Mouse (Mus musculus): ENCODE results near the gene Zfp688. TPM values are rescaled to one million over a fixed set of nuclear protein-coding genes. Genes with fewer than 3 reads are reported as not detected.
"Not testable (repeated sequence)": the region's sequence is repeated elsewhere in the genome, so short reads cannot be mapped to it uniquely, and the experiment has no call there.

The Zfp688 gene
- total RNA-seq, 1 experiment from 2014 or later: 3.7 TPM

- ATAC-seq (replicated peaks in 1 of 2; ENCODE audit: insufficient read depth in 1 of 2, low FRiP score in 2 of 2, low TSS enrichment in 1 of 2, low read depth in 1 of 2, poor library complexity in 2 of 2, severe bottlenecking in 2 of 2): no peak
Observed at GRCm38 (mm10) chr7:127426354-127426753, 4.5 kb upstream of the Zfp688 start.

GRCm38 (mm10) chr7:127425911-127426310, 4.0 kb upstream of the Zfp688 start:
- ATAC-seq (replicated peaks in 1 of 2; ENCODE audit: insufficient read depth in 1 of 2, low FRiP score in 2 of 2, low TSS enrichment in 1 of 2, low read depth in 1 of 2, poor library complexity in 2 of 2, severe bottlenecking in 2 of 2): no peak

- ATAC-seq (replicated peaks in 1 of 2; ENCODE audit: insufficient read depth in 1 of 2, low FRiP score in 2 of 2, low TSS enrichment in 1 of 2, low read depth in 1 of 2, poor library complexity in 2 of 2, severe bottlenecking in 2 of 2): no peak
Observed at GRCm38 (mm10) chr7:127425291-127425690, 3.4 kb upstream of the Zfp688 start.

- peak in 1 of 2 experiments; percentile 29; a peak in 1 of 4 replicates for ATAC-seq (replicated peaks in 1 of 2; ENCODE audit: insufficient read depth in 1 of 2, low FRiP score in 2 of 2, low TSS enrichment in 1 of 2, low read depth in 1 of 2, poor library complexity in 2 of 2, severe bottlenecking in 2 of 2)
Observed at GRCm38 (mm10) chr7:127422247-127422646, 379 bp upstream of the Zfp688 start.

- no peak for ATAC-seq (replicated peaks in 1 of 2; ENCODE audit: insufficient read depth in 1 of 2, low FRiP score in 2 of 2, low TSS enrichment in 1 of 2, low read depth in 1 of 2, poor library complexity in 2 of 2, severe bottlenecking in 2 of 2)
Observed at GRCm38 (mm10) chr7:127411418-127411817, 10.4 kb downstream of the Zfp688 start.

GRCm38 (mm10) chr7:127406002-127406987, 15.6 kb downstream of the Zfp688 start, which contains the start of gene Zfp764:
TSS of gene Zfp764 (minus strand) at chr7:127406822.
- peak; percentile 90 to 92 for ATAC-seq (replicated peaks in 1 of 2; ENCODE audit: insufficient read depth in 1 of 2, low FRiP score in 2 of 2, low TSS enrichment in 1 of 2, low read depth in 1 of 2, poor library complexity in 2 of 2, severe bottlenecking in 2 of 2)

GRCm38 (mm10) chr7:127404101-127404500, 17.8 kb downstream of the Zfp688 start:
- not testable (repeated sequence) for ATAC-seq (replicated peaks in 1 of 2; ENCODE audit: insufficient read depth in 1 of 2, low FRiP score in 2 of 2, low TSS enrichment in 1 of 2, low read depth in 1 of 2, poor library complexity in 2 of 2, severe bottlenecking in 2 of 2)

- ATAC-seq (replicated peaks in 1 of 2; ENCODE audit: insufficient read depth in 1 of 2, low FRiP score in 2 of 2, low TSS enrichment in 1 of 2, low read depth in 1 of 2, poor library complexity in 2 of 2, severe bottlenecking in 2 of 2): no peak
Observed at GRCm38 (mm10) chr7:127402980-127403379, 18.9 kb downstream of the Zfp688 start.

GRCm38 (mm10) chr7:127400355-127400754, 21.5 kb downstream of the Zfp688 start:
- ATAC-seq (replicated peaks in 1 of 2; ENCODE audit: insufficient read depth in 1 of 2, low FRiP score in 2 of 2, low TSS enrichment in 1 of 2, low read depth in 1 of 2, poor library complexity in 2 of 2, severe bottlenecking in 2 of 2): no peak

- ATAC-seq (replicated peaks in 1 of 2; ENCODE audit: insufficient read depth in 1 of 2, low FRiP score in 2 of 2, low TSS enrichment in 1 of 2, low read depth in 1 of 2, poor library complexity in 2 of 2, severe bottlenecking in 2 of 2): no peak
Observed at GRCm38 (mm10) chr7:127393944-127394333, 27.9 kb downstream of the Zfp688 start.

GRCm38 (mm10) chr7:127393157-127393943, 28.5 kb downstream of the Zfp688 start, which contains the start of gene E430018J23Rik:
TSS of gene E430018J23Rik (minus strand) at chr7:127393629.
- ATAC-seq (replicated peaks in 1 of 2; ENCODE audit: insufficient read depth in 1 of 2, low FRiP score in 2 of 2, low TSS enrichment in 1 of 2, low read depth in 1 of 2, poor library complexity in 2 of 2, severe bottlenecking in 2 of 2): peak; percentile 97 to 98

- no peak for ATAC-seq (replicated peaks in 1 of 2; ENCODE audit: insufficient read depth in 1 of 2, low FRiP score in 2 of 2, low TSS enrichment in 1 of 2, low read depth in 1 of 2, poor library complexity in 2 of 2, severe bottlenecking in 2 of 2)
Observed at GRCm38 (mm10) chr7:127392251-127392824, 29.5 kb downstream of the Zfp688 start.

GRCm38 (mm10) chr7:127391538-127391937, 30.3 kb downstream of the Zfp688 start:
- ATAC-seq (replicated peaks in 1 of 2; ENCODE audit: insufficient read depth in 1 of 2, low FRiP score in 2 of 2, low TSS enrichment in 1 of 2, low read depth in 1 of 2, poor library complexity in 2 of 2, severe bottlenecking in 2 of 2): no peak

- ATAC-seq (replicated peaks in 1 of 2; ENCODE audit: insufficient read depth in 1 of 2, low FRiP score in 2 of 2, low TSS enrichment in 1 of 2, low read depth in 1 of 2, poor library complexity in 2 of 2, severe bottlenecking in 2 of 2): no peak
Observed at GRCm38 (mm10) chr7:127390306-127390705, 31.6 kb downstream of the Zfp688 start.

- ATAC-seq (replicated peaks in 1 of 2; ENCODE audit: insufficient read depth in 1 of 2, low FRiP score in 2 of 2, low TSS enrichment in 1 of 2, low read depth in 1 of 2, poor library complexity in 2 of 2, severe bottlenecking in 2 of 2): not testable (repeated sequence)
Observed at GRCm38 (mm10) chr7:127388201-127388600, 33.7 kb downstream of the Zfp688 start.

GRCm38 (mm10) chr7:127386641-127387392, 35.1 kb downstream of the Zfp688 start, which contains the start of gene 9130019O22Rik:
TSS of gene 9130019O22Rik (minus strand) at chr7:127387166.
- ATAC-seq (replicated peaks in 1 of 2; ENCODE audit: insufficient read depth in 1 of 2, low FRiP score in 2 of 2, low TSS enrichment in 1 of 2, low read depth in 1 of 2, poor library complexity in 2 of 2, severe bottlenecking in 2 of 2): peak; percentile 89 to 91

GRCm38 (mm10) chr7:127385560-127385959, 36.3 kb downstream of the Zfp688 start:
- ATAC-seq (replicated peaks in 1 of 2; ENCODE audit: insufficient read depth in 1 of 2, low FRiP score in 2 of 2, low TSS enrichment in 1 of 2, low read depth in 1 of 2, poor library complexity in 2 of 2, severe bottlenecking in 2 of 2): not testable (repeated sequence)

Measured in hematopoietic stem cell, adult 5-6 weeks (primary cell).